In genomic region chr2:145798954-145799353, GRCm38 (mm10) we compare ENCODE assay signal across 26 mouse cellular contexts.
A peak's percentile ranks its signal among the peaks of the same experiment; 100 is the strongest.
DNase-seq lines count a peak whose midpoint lies in the region; TF ChIP-seq lines count a peak whose summit lies in the region.
"Had no signal": no experiment of that assay in that cellular context is flagged by ENCODE, and none has a peak within 500 bp of the region (broad histone marks: within the 10 kb centered on the region; RNA-seq: fewer than 3 reads in every experiment).

No protein-coding gene starts in this region.

- 50% methylated on average over 3 of the region's 3 CpGs for WGBS in kidney, adult 2 months
- 49% methylated on average over 3 of the region's 3 CpGs for WGBS in lung, adult 2 months

- H3K4me3 ChIP-seq in kidney, adult 2 months (ENCODE audit: insufficient read depth, low read depth, low read length) = no peak overlapping the region
- no peak overlapping the region for H3K4me3 ChIP-seq in lung, adult 2 months (replicated peaks; ENCODE audit: extremely low read depth, low read depth, low read length)
- H3K4me3 ChIP-seq: embryonic facial prominence, embryonic 10.5 days; embryonic facial prominence, embryonic 13.5 days; erythroblast, embryonic 14.5 days; forebrain, embryonic 12.5 days; forebrain, embryonic 15.5 days; heart, embryonic 15.5 days had no signal

- no peaks in the 10 kb centered on the region for H3K36me3 ChIP-seq in kidney, adult 2 months (ENCODE audit: control insufficient read depth, insufficient read depth, low read length)
- H3K36me3 ChIP-seq: forebrain, embryonic 12.5 days; forebrain, embryonic 15.5 days had no signal

- H3K27me3 ChIP-seq in kidney, adult 2 months (replicated peaks; ENCODE audit: control insufficient read depth, insufficient read depth, low read length) = no peaks in the 10 kb centered on the region
- H3K27me3 ChIP-seq: embryonic facial prominence, embryonic 13.5 days; forebrain, embryonic 12.5 days; forebrain, embryonic 15.5 days; heart, embryonic 15.5 days had no signal

- H3K27ac ChIP-seq in kidney, adult 2 months (ENCODE audit: insufficient read depth, low read depth, low read length) = peak overlapping the region; percentile 55
- H3K27ac ChIP-seq: embryonic facial prominence, embryonic 10.5 days; embryonic facial prominence, embryonic 13.5 days; forebrain, embryonic 12.5 days; forebrain, embryonic 15.5 days; heart, embryonic 15.5 days; hindbrain, embryonic 14.5 days; hindbrain, postnatal 0 days had no signal

- no peak for TF ChIP-seq POLR2A in kidney, adult 2 months (IDR thresholded peaks at IDR 0.05; ENCODE audit: low read depth, low read length)
- TF ChIP-seq POLR2A in lung, adult 2 months (IDR thresholded peaks at IDR 0.05; ENCODE audit: borderline replicate concordance, extremely low read depth, low read depth, low read length) = no peak

- H3K4me1 ChIP-seq in kidney, adult 2 months (ENCODE audit: control insufficient read depth, insufficient read depth, low read length) = peaks cover 24% of the 10 kb centered on the region; the same call in 1 of the 2 replicates
- H3K4me1 ChIP-seq in lung, adult 2 months (ENCODE audit: control insufficient read depth, insufficient read depth, low read length) = peaks cover 34% of the 10 kb centered on the region
- H3K4me1 ChIP-seq: embryonic facial prominence, embryonic 13.5 days; forebrain, embryonic 12.5 days; forebrain, embryonic 15.5 days had no signal

- peak; percentile 16 to 54 for DNase-seq in adrenal gland, adult (ENCODE audit: inconsistent age in 2 of 2, low spot score in 1 of 2)
- DNase-seq in adrenal gland, adult 18-20 months (ENCODE audit: low spot score in 2 of 2) = no peak
- DNase-seq in kidney, adult 2 months = peak; percentile 73
- DNase-seq in kidney, adult 8-10 months = no peak
- peak; percentile 56 to 77 for DNase-seq in lung, adult 18-20 months
- DNase-seq in lung, adult 2 months = no peak
- peak; percentile 83 for DNase-seq in lung, postnatal 36 days
- no peak for DNase-seq in cerebellum, adult 11 months
- DNase-seq: adrenal gland, adult 2 months; adrenal gland, postnatal 14 days; cerebellum, adult 11-12 months; cerebellum, adult 8-10 months; cerebellum, postnatal 10 days; cerebellum, postnatal 36 days; embryo, embryonic 11 days; gastrocnemius, postnatal 25 days; heart, postnatal 10 days; heart, postnatal 4 days had no signal

- no peak for TF ChIP-seq CTCF in kidney, adult 2 months (conservative IDR thresholded peaks at IDR 0.05; ENCODE audit: insufficient read depth, insufficient read length, low read depth, low read length)
- no peak for TF ChIP-seq CTCF in lung, adult 2 months (IDR thresholded peaks at IDR 0.05; ENCODE audit: insufficient read depth, low read length)

Comparison
In these comparisons a context has a peak if more than half of its experiments do, and no peak if none do; other contexts are left out.
1. DNase-seq: peak in adrenal gland, adult (2 of 2), kidney, adult 2 months (single experiment), lung, adult 18-20 months (2 of 2) and lung, postnatal 36 days (single experiment); none in adrenal gland, adult 18-20 months (0 of 2), kidney, adult 8-10 months (0 of 2), lung, adult 2 months (single experiment) and cerebellum, adult 11 months (single experiment).